Mouse (Mus musculus): ENCODE data around the gene Fgg. TPM values are rescaled to one million over a fixed set of nuclear protein-coding genes. Genes with fewer than 3 reads are reported as not detected.
A peak's percentile ranks its signal among the peaks of the same experiment; 100 is the strongest.

Gene Fgg
- polyA plus RNA-seq, 1 experiment from 2014 or later: 1.2 TPM

GRCm38 (mm10) chr3:83032746-83033308 is 25.3 kb downstream of the Fgg start:
- peak overlapping the region; percentile 30; the same call in 1 of the 2 replicates for H3K4me2 ChIP-seq (ENCODE audit: low read length)
- H3K4me3 ChIP-seq (replicated peaks; ENCODE audit: low read depth, low read length): no peak overlapping the region
- no peaks in the 10 kb centered on the region for H3K9me3 ChIP-seq (replicated peaks; ENCODE audit: low read length)
- DNase-seq (ENCODE audit: low spot score) (no peak), ATAC-seq (replicated peaks; ENCODE audit: low FRiP score, low read depth) (0 out of 2 replicates have a peak, but pooled peaks have one; percentile 29)
- no peak overlapping the region for H3K27ac ChIP-seq
- TF ChIP-seq CTCF (IDR thresholded peaks at IDR 0.05; ENCODE audit: low read depth): no peak
- no peak overlapping the region for H3K9ac ChIP-seq (ENCODE audit: low read depth, low read length)
- no peaks in the 10 kb centered on the region for H3K4me1 ChIP-seq (replicated peaks; ENCODE audit: insufficient read depth, low read length)
- WGBS: 44% methylated on average over 13 of the region's 13 CpGs
- H3K36me3 ChIP-seq (ENCODE audit: insufficient read depth, low read length): no peaks in the 10 kb centered on the region
- H3K27me3 ChIP-seq (ENCODE audit: insufficient read depth, low read length): no peaks in the 10 kb centered on the region

- H3K36me3 ChIP-seq (ENCODE audit: insufficient read depth, low read length): no peaks in the 10 kb centered on the region
- ATAC-seq (replicated peaks; ENCODE audit: low FRiP score, low read depth): no peak
- H3K4me1 ChIP-seq (replicated peaks; ENCODE audit: insufficient read depth, low read length): no peaks in the 10 kb centered on the region
- no peak for TF ChIP-seq CTCF (IDR thresholded peaks at IDR 0.05; ENCODE audit: low read depth)
- no peak overlapping the region for H3K4me2 ChIP-seq (ENCODE audit: low read length)
- no peak overlapping the region for H3K4me3 ChIP-seq (replicated peaks; ENCODE audit: low read depth, low read length)
- no peak overlapping the region for H3K27ac ChIP-seq
- H3K9me3 ChIP-seq (replicated peaks; ENCODE audit: low read length): no peaks in the 10 kb centered on the region
- no peak overlapping the region for H3K9ac ChIP-seq (ENCODE audit: low read depth, low read length)
- 71% methylated on average over 8 of the region's 8 CpGs for WGBS
- no peaks in the 10 kb centered on the region for H3K27me3 ChIP-seq (ENCODE audit: insufficient read depth, low read length)
- no peak for DNase-seq (ENCODE audit: low spot score)
Measured at GRCm38 (mm10) chr3:83033801-83034200, 26.3 kb downstream of the Fgg start.

GRCm38 (mm10) chr3:83038865-83039264 is 31.3 kb downstream of the Fgg start:
- DNase-seq (ENCODE audit: low spot score) (no peak), ATAC-seq (replicated peaks; ENCODE audit: low FRiP score, low read depth) (no peak)
- H3K4me2 ChIP-seq (ENCODE audit: low read length): no peak overlapping the region
- no peak for TF ChIP-seq CTCF (IDR thresholded peaks at IDR 0.05; ENCODE audit: low read depth)
- no peaks in the 10 kb centered on the region for H3K27me3 ChIP-seq (ENCODE audit: insufficient read depth, low read length)
- H3K9me3 ChIP-seq (replicated peaks; ENCODE audit: low read length): no peaks in the 10 kb centered on the region
- H3K4me3 ChIP-seq (replicated peaks; ENCODE audit: low read depth, low read length): no peak overlapping the region
- H3K36me3 ChIP-seq (ENCODE audit: insufficient read depth, low read length): no peaks in the 10 kb centered on the region
- H3K9ac ChIP-seq (ENCODE audit: low read depth, low read length): no peak overlapping the region
- no peak overlapping the region for H3K27ac ChIP-seq
- 67% methylated on average over 2 of the region's 2 CpGs for WGBS
- no peaks in the 10 kb centered on the region for H3K4me1 ChIP-seq (replicated peaks; ENCODE audit: insufficient read depth, low read length)

- Histone ChIP-seq H3K4me2 (ENCODE audit: low read length) (no peak overlapping the region), H3K36me3 (ENCODE audit: insufficient read depth, low read length) (no peaks in the 10 kb centered on the region), H3K4me1 (replicated peaks; ENCODE audit: insufficient read depth, low read length) (no peaks in the 10 kb centered on the region), H3K27me3 (ENCODE audit: insufficient read depth, low read length) (no peaks in the 10 kb centered on the region), H3K9ac (ENCODE audit: low read depth, low read length) (no peak overlapping the region), H3K9me3 (replicated peaks; ENCODE audit: low read length) (no peaks in the 10 kb centered on the region), H3K4me3 (replicated peaks; ENCODE audit: low read depth, low read length) (no peak overlapping the region), H3K27ac (no peak overlapping the region)
- DNase-seq (ENCODE audit: low spot score) (no peak), ATAC-seq (replicated peaks; ENCODE audit: low FRiP score, low read depth) (no peak)
- no peak for TF ChIP-seq CTCF (IDR thresholded peaks at IDR 0.05; ENCODE audit: low read depth)
- 63% methylated on average over 4 of the region's 4 CpGs for WGBS
Measured at GRCm38 (mm10) chr3:83039666-83040065, 32.1 kb downstream of the Fgg start.

GRCm38 (mm10) chr3:83042451-83042850 is 34.9 kb downstream of the Fgg start:
- H3K4me1 ChIP-seq (replicated peaks; ENCODE audit: insufficient read depth, low read length): no peaks in the 10 kb centered on the region
- no peak overlapping the region for H3K4me2 ChIP-seq (ENCODE audit: low read length)
- DNase-seq (ENCODE audit: low spot score): no peak
- no peak overlapping the region for H3K9ac ChIP-seq (ENCODE audit: low read depth, low read length)
- no peak for TF ChIP-seq CTCF (IDR thresholded peaks at IDR 0.05; ENCODE audit: low read depth)
- no peaks in the 10 kb centered on the region for H3K27me3 ChIP-seq (ENCODE audit: insufficient read depth, low read length)
- H3K4me3 ChIP-seq (replicated peaks; ENCODE audit: low read depth, low read length): no peak overlapping the region
- H3K27ac ChIP-seq: no peak overlapping the region
- H3K36me3 ChIP-seq (ENCODE audit: insufficient read depth, low read length): no peaks in the 10 kb centered on the region
- H3K9me3 ChIP-seq (replicated peaks; ENCODE audit: low read length): no peaks in the 10 kb centered on the region
- no peak for ATAC-seq (replicated peaks; ENCODE audit: low FRiP score, low read depth)
- 92% methylated on average over 5 of the region's 5 CpGs for WGBS

- ATAC-seq (replicated peaks; ENCODE audit: low FRiP score, low read depth): no peak
- H3K36me3 ChIP-seq (ENCODE audit: insufficient read depth, low read length): no peaks in the 10 kb centered on the region
- no peak overlapping the region for H3K4me3 ChIP-seq (replicated peaks; ENCODE audit: low read depth, low read length)
- no peaks in the 10 kb centered on the region for H3K9me3 ChIP-seq (replicated peaks; ENCODE audit: low read length)
- no peak overlapping the region for H3K27ac ChIP-seq
- H3K27me3 ChIP-seq (ENCODE audit: insufficient read depth, low read length): no peaks in the 10 kb centered on the region
- no peak overlapping the region for H3K9ac ChIP-seq (ENCODE audit: low read depth, low read length)
- no peak for DNase-seq (ENCODE audit: low spot score)
- H3K4me2 ChIP-seq (ENCODE audit: low read length): no peak overlapping the region
- WGBS: 83% methylated on average over 11 of the region's 11 CpGs
- H3K4me1 ChIP-seq (replicated peaks; ENCODE audit: insufficient read depth, low read length): no peaks in the 10 kb centered on the region
- no peak for TF ChIP-seq CTCF (IDR thresholded peaks at IDR 0.05; ENCODE audit: low read depth)
Measured at GRCm38 (mm10) chr3:83046649-83047048, 39.1 kb downstream of the Fgg start.

GRCm38 (mm10) chr3:83049680-83050079 is 42.2 kb downstream of the Fgg start, which contains the start of gene Fgb:
Fgb (minus strand) TSS chr3:83049863.
- DNase-seq (ENCODE audit: low spot score) (no peak), ATAC-seq (replicated peaks; ENCODE audit: low FRiP score, low read depth) (no peak)
- H3K9me3 ChIP-seq (replicated peaks; ENCODE audit: low read length): no peaks in the 10 kb centered on the region
- no peaks in the 10 kb centered on the region for H3K36me3 ChIP-seq (ENCODE audit: insufficient read depth, low read length)
- no peak within 1 kb of the TSS for H3K4me2 ChIP-seq (ENCODE audit: low read length)
- no peak for TF ChIP-seq CTCF (IDR thresholded peaks at IDR 0.05; ENCODE audit: low read depth)
- H3K9ac ChIP-seq (ENCODE audit: low read depth, low read length): no peak within 1 kb of the TSS
- no peak within 1 kb of the TSS for H3K27ac ChIP-seq
- H3K4me3 ChIP-seq (replicated peaks; ENCODE audit: low read depth, low read length): no peak within 1 kb of the TSS
- WGBS: 79% methylated on average over 8 of the region's 8 CpGs
- no peaks in the 10 kb centered on the region for H3K4me1 ChIP-seq (replicated peaks; ENCODE audit: insufficient read depth, low read length)
- H3K27me3 ChIP-seq (ENCODE audit: insufficient read depth, low read length): no peaks in the 10 kb centered on the region
